Mouse (Mus musculus) activated CD4-positive, CD25-positive, alpha-beta regulatory T cell, adult 4 months (primary cell): Measurements from ENCODE around the gene 1700012B09Rik. TPM values are rescaled to one million over a fixed set of nuclear protein-coding genes. Genes with fewer than 3 reads are reported as not detected.

Source experiments
- ATAC-seq: one replicate; pipeline ENCODE4 v1.8.0; 2017
- polyA plus RNA-seq, 2 experiments: library from polyadenylated mRNA; unstranded; fragments of 100-300 nt; shearing (Covaris generic); gene quantifications; one replicate each; pipeline ENCODE4 v1.2.1; 2017

The 1700012B09Rik gene
- polyA plus RNA-seq, 2 experiments from 2014 or later = not detected

DNA sequence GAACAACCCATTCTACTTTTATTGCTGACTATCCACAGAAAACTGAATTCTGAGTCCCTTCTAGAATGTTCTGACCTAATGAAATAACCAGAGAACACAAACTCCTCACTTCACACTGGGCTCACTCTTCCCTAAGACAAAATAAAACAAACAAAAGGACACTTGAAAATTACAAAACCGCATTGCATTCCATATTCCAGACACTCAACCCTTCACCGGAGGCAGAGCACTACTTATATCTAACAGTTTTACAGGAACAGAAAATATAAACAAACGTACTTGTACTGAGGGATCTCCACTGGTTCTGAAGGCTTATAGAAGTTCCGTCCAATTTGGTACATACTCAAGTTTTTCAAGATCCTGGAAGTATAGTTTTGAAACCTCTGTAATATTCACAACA is 42.5 kb downstream of the 1700012B09Rik start:
- no peak for ATAC-seq

DNA sequence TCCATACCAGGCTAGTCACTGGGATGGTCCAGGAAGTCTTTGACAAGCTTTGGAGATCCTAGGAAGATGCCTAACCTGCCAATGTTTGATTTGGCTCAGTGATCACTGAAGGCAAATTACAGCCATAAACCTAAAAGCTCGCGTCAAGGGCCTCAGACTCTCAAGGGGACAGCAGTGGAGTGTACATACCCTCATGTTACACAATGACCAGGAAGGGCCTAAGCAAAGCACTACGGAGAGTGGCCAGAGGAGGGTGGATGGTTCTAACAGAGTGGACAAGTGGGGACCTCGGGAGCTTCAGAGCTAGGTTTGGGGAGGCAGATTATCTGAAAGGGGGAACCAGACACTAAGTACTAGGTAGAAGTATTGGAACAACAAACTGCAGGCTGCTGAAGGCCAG is 44.2 kb downstream of the 1700012B09Rik start:
- no peak for ATAC-seq

DNA sequence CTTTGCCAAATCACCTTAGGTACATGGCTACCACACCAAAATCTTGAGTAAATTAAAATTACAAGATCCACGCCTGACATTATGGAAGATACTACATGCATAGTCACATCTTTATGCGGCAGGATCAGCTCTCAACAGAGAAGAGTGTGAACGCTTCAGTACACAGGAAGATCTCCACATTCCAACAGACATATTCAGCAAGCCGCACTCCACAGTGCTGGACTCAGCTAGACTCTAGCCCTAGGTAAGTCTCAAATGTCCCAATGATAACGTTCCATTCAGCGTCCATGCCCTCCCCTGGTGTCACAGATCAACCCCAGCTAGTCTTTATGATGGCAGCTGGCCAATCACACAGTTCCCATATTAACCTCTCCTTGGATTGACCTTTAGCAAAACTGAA is 44.8 kb downstream of the 1700012B09Rik start:
- ATAC-seq = no peak

DNA sequence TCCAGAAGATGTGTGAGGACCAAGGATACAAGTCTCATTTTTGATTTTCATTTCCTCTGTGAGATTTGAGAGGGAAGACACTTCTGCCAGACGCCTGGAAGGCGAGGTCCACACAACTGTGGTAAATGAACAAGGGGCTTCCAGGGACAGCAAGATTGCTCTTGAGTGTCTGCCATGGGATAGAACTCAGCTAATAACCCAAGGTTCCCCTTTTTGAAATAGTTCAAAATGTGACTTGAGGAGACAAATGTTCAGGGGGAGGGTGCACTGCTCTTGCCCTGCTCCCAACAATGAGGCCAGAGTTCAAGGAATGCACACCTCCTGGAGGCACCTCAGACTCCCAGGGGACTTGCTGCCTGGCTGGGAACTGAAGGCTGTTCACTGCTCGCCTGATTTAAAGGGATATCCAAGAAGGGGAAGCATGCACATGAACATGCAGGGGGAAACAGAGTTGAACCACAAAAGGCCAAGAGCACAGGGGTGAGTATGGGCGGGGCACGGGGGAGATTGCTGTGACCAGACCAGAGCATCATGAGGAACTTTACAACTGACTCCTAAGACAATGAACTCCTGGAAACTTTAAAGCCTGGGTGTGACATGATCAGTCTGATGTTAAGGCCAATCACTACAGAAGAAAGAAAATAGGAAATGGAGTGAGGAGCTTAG is 45.9 kb downstream of the 1700012B09Rik start:
- ATAC-seq = no peak

DNA sequence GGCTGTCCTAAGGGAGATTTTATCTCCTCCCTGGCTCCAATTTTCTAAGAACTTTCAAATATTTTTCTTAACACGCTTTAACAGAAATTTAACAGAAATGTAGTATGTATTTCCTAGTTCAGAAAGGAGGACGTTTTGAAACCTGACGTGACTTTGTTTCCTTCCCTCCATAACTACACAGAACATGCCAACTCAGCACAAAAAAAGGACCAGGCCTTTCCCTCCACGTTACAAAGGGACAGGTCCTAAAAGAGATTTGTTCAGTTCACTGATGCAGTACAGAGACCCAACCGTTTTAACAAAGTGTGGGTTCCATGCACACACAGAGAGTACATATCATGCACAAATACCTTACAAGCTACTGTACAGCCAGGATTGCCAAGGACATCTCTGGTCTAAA is 49.2 kb downstream of the 1700012B09Rik start:
- no peak for ATAC-seq

DNA sequence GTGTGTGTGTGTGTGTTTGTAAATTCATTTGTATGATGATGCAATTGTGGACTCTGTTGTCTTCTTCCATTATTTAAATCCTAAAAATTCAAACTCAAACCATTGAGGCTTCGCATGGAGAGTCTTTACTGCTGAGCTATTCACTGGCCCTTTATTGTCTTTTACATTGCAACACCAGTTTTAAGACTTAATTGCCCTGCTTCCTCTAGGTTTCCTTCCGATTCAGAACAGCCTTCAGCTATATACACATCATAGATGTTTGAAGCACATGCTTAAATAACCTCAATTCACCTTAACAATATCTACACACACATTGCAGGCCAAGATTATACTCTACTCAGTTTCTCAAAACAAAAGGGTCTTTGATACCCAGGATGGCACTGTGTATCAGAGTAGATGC is 50.4 kb downstream of the 1700012B09Rik start:
- no peak for ATAC-seq

DNA sequence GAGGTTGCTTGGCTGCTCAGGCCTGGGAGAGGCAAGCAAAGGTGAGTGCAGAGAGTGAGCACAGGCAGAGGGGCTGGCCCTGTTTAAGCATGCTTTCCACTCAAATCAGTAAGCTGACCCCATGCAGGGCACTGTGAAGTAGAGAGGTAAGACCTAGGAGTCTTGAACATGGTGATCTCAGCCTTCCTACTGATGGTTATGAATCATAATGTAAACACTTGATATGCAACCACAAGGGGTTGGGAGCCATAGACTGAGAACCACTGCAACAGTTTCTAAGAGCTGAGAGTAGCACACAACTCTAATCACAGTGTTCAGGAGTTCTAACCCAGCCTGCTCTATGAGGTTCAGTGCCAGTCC is 52.5 kb downstream of the 1700012B09Rik start:
- no peak for ATAC-seq

DNA sequence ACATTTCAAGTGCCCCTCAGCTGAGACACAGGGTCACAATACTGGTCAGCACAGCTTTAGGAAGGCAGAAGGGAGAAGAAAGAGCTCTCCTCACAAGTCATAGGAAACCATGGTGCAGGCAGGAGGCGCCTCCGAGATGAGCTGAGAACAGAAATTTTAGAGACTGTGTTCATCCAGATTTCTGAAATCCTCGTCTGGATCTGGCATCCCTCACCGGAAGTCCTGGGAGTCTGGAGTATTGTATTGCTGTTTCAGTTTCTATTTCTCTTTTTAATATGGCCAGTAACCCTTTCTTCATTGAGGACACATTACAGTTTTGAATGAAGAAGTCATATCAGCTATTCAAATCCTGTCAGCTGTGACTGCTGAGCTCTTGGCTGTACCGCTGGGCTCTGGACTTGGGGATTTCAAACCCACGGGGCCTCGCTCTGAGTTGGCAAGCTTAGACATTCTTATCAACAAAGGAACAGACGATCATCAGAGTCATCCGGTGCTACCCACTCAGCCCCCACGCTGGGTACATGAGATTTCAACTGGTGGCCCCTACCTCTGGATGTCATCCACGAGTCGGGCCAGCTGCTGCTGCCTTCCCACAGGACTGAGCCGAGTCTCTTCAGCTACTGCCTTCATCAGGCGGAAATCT is 53.0 kb downstream of the 1700012B09Rik start:
- no peak for ATAC-seq

DNA sequence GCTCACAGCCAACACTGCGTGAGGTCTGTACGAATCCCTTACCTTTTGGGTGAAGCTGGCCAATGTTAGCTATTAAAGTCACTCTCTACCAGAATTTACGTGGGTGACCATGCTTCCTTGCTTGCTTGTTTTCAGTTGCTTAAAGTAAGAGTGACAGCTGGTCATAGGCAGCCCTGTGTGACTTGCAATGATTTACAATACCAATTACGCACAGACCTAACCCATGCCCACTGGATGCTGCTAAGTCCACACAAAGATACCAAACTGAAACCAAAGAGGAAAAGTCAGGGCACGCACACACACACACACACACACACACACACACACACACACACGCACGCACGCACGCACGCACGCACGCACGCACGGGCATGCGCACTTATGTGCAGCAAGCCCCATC is 55.6 kb downstream of the 1700012B09Rik start:
- no peak for ATAC-seq

DNA sequence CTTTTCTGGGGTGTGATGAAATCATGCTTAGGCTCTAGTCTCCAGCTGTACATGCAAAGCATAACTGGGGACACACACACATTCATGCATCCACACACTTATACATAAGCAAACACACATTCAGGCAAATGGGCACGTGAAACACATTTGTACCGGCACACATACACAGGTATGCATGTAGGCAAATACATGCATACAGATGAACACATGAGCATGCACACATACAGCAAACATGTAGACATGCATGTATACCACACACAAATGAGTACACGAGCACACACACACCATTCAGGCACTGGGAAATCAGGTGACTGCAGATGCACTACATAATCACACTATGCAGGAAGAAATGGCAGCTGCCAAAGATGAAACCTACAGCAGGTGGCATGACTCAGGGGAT is 59.9 kb downstream of the 1700012B09Rik start:
- no peak for ATAC-seq

Other genes starting within 250 kb of the 1700012B09Rik start
- under 1 TPM; 0.32 to 0.57 TPM for gene Amotl1, start 126.0 kb downstream of the 1700012B09Rik start, polyA plus RNA-seq
- under 1 TPM in 1 of 2 experiments, not detected in 1; 0.45 TPM for gene Piwil4, start 30.3 kb downstream of the 1700012B09Rik start, polyA plus RNA-seq
- under 1 TPM; 0.08 to 0.14 TPM for gene Fut4, start 18.6 kb downstream of the 1700012B09Rik start, polyA plus RNA-seq
- 10 to 100 TPM; 19.6 to 24.6 TPM for gene Mre11a, start 13.6 kb upstream of the 1700012B09Rik start, polyA plus RNA-seq
- gene Ankrd49, start 13.8 kb upstream of the 1700012B09Rik start, polyA plus RNA-seq = 10 to 100 TPM; 25.5 to 30.9 TPM
- gene Gpr83, start 89.2 kb upstream of the 1700012B09Rik start, polyA plus RNA-seq = 10 to 100 TPM; 88.3 to 94.9 TPM
- 1,000 to 10,000 TPM in 1 of 2 experiments, 100 to 1,000 TPM in 1; 971 to 1,075 TPM for gene Izumo1r, start 132.9 kb upstream of the 1700012B09Rik start, polyA plus RNA-seq